Mouse (Mus musculus): Measurements from ENCODE around the gene Csf2rb2. TPM values are rescaled to one million over a fixed set of nuclear protein-coding genes. Genes with fewer than 3 reads are reported as not detected.

The Csf2rb2 gene
- total RNA-seq, 2 experiments from 2014 or later, result 0.39 to 0.59 TPM

Small RNA genes lying within 50 kb of the gene (microRNA-seq; reads per million reads assigned to microRNA genes)
- not detected for gene Mir7676-1
- not detected for gene Mir7676-2

Other genes with a start within 250 kb of the Csf2rb2 start
- gene Cacng2, start 185.7 kb downstream of the Csf2rb2 start, total RNA-seq (2021), result 10 to 100 TPM; 54.1 to 56.5 TPM
- gene Ift27, start 131.6 kb downstream of the Csf2rb2 start, total RNA-seq (2021), result 10 to 100 TPM; 34.5 to 38.1 TPM
- gene Pvalb, start 99.3 kb downstream of the Csf2rb2 start, total RNA-seq (2021), result 100 to 1,000 TPM in 1 of 2 experiments, 10 to 100 TPM in 1; 73.3 to 114 TPM
- 1 to 10 TPM; 1.2 TPM for gene Ncf4, start 60.9 kb downstream of the Csf2rb2 start, total RNA-seq (2021)
- 1 to 10 TPM; 1.2 TPM for gene Csf2rb, start 20.0 kb upstream of the Csf2rb2 start, total RNA-seq (2021)
- not detected for gene Tex33, start 90.2 kb upstream of the Csf2rb2 start, total RNA-seq (2021)
- gene Tst, start 100.2 kb upstream of the Csf2rb2 start, total RNA-seq (2021), result 10 to 100 TPM; 28.1 to 36.3 TPM
- 10 to 100 TPM; 32.9 to 37.0 TPM for gene Mpst, start 100.7 kb upstream of the Csf2rb2 start, total RNA-seq (2021)
- 100 to 1,000 TPM; 349 TPM for gene Kctd17, start 122.8 kb upstream of the Csf2rb2 start, total RNA-seq (2021)
- 1 to 10 TPM in 1 of 2 experiments, under 1 TPM in 1; 0.10 to 1.0 TPM for gene Tmprss6, start 162.9 kb upstream of the Csf2rb2 start, total RNA-seq (2021)
- gene Il2rb, start 189.6 kb upstream of the Csf2rb2 start, total RNA-seq (2021), result under 1 TPM; 0.16 to 0.20 TPM
- gene C1qtnf6, start 225.7 kb upstream of the Csf2rb2 start, total RNA-seq (2021), result 1 to 10 TPM; 2.0 to 2.5 TPM
- 10 to 100 TPM; 21.3 to 22.4 TPM for gene Sstr3, start 239.0 kb upstream of the Csf2rb2 start, total RNA-seq (2021)

All from left cerebral cortex, postnatal 36 days (tissue).